Mouse (Mus musculus) midbrain, embryonic 10.5 days (tissue): Measurements from ENCODE around the gene Rad50. TPM values are rescaled to one million over a fixed set of nuclear protein-coding genes. Genes with fewer than 3 reads are reported as not detected.
A peak's percentile ranks its signal among the peaks of the same experiment; 100 is the strongest.

ENCODE experiments used
- DNase-seq: peaks from one replicate; pipeline ENCODE4 v3.0.0-alpha.2; 2017; ENCODE audit warnings: low spot score
- H3K27ac ChIP-seq: fragments of 300-500 bp; sonication (generic); replicated peaks from 2 replicates; pipeline ENCODE4 v1.5.1; 2016; ENCODE audit warnings: mild to moderate bottlenecking
- H3K27me3 ChIP-seq: fragments of 300-500 bp; sonication (generic); 2 replicates; pipeline ENCODE4 v1.6.1; 2016; ENCODE audit warnings: low read depth, mild to moderate bottlenecking; ENCODE audit not compliant: poor library complexity, severe bottlenecking
- H3K36me3 ChIP-seq: fragments of 300-500 bp; sonication (generic); 2 replicates; pipeline ENCODE4 v1.6.1; 2016; ENCODE audit warnings: mild to moderate bottlenecking, moderate library complexity
- H3K4me1 ChIP-seq: fragments of 300-500 bp; sonication (generic); 2 replicates; pipeline ENCODE4 v1.6.1; 2016
- H3K4me3 ChIP-seq: fragments of 300-500 bp; sonication (generic); 2 replicates; pipeline ENCODE4 v1.5.1; 2016; ENCODE audit warnings: mild to moderate bottlenecking, moderate library complexity
- H3K9me3 ChIP-seq: fragments of 300-500 bp; sonication (generic); replicated peaks from 2 replicates; pipeline ENCODE4 v1.6.1; 2016; ENCODE audit warnings: mild to moderate bottlenecking
- WGBS: fragments of 180-500 bp; shearing (Covaris S2); methylation state at CpG from one replicate; pipeline ENCODE4 v1.1.7; 2016; 5-methylcytosine and 5-hydroxymethylcytosine counted together
- polyA plus RNA-seq: library from polyadenylated mRNA; unstranded; fragments of >200 nt; fragmentation: Nextera tagmentation; extraction: Ambion mirVana; gene quantifications from 2 replicates; pipeline ENCODE4 v1.2.1, GENCODE M21; 2016

Rad50 gene
- polyA plus RNA-seq, 1 experiment from 2014 or later: 21.2 TPM

DNA sequence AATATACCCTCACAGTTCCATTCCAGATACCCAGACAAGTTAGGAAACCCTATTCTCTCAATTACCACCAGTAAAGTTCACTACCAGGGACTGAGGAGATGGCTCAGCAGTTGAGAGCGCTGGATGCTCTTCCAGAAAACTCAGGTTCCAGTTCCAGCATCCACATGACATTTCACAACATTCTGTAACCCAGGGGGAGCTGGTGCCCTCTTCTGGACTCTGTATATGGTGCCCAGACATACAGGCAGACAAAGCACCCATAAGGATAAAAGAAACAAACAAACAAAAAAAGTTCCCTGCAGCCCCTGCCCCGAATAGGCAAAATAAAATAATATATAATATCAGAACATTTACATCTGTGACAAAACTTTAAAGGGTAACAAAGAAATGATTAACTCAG, 27.3 kb upstream of the Rad50 start:
- Histone ChIP-seq H3K36me3 (no peaks in the 10 kb centered on the region), H3K4me3 (no peak overlapping the region), H3K27ac (no peak overlapping the region), H3K9me3 (no peaks in the 10 kb centered on the region), H3K4me1 (no peaks in the 10 kb centered on the region), H3K27me3 (no peaks in the 10 kb centered on the region)
- DNase-seq: no peak
- 84% methylated on average over 2 of the region's 2 CpGs for WGBS

DNA sequence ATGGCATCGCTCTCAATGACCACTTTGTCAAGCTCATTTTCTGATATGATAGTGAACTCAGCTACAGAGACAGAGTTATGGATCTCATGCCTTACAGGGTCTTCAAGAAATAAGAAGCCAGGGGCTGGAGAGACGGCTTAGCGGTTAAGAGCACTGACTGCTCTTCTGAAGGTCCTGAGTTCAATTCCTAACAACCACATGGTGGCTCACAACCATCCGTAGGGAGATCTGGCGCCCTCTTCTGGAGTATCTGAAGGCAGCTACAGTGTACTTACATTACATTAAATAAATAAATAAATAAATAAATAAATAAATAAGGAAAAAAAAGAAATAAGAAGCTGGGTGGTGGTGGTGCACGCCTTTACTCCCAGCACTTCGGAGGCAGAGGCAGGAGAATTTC, 26.7 kb upstream of the Rad50 start:
- Histone ChIP-seq H3K27me3 (no peaks in the 10 kb centered on the region), H3K4me1 (no peaks in the 10 kb centered on the region), H3K9me3 (no peaks in the 10 kb centered on the region), H3K36me3 (no peaks in the 10 kb centered on the region), H3K27ac (no peak overlapping the region), H3K4me3 (no peak overlapping the region)
- DNase-seq: no peak
- 89% methylated on average over 7 of the region's 7 CpGs for WGBS

GRCm38 (mm10) chr11:53732244-53732643, 25.1 kb upstream of the Rad50 start:
- 93% methylated on average over 8 of the region's 8 CpGs for WGBS
- H3K9me3 ChIP-seq: no peaks in the 10 kb centered on the region

GRCm38 (mm10) chr11:53731457-53731856, 24.3 kb upstream of the Rad50 start:
- no peak overlapping the region for H3K4me3 ChIP-seq
- H3K27ac ChIP-seq: no peak overlapping the region
- H3K36me3 ChIP-seq: no peaks in the 10 kb centered on the region
- no peaks in the 10 kb centered on the region for H3K27me3 ChIP-seq
- WGBS: 96% methylated on average over 7 of the region's 7 CpGs
- H3K9me3 ChIP-seq: no peaks in the 10 kb centered on the region
- H3K4me1 ChIP-seq: no peaks in the 10 kb centered on the region
- DNase-seq: no peak

More at GRCm38 (mm10) chr11:53732244-53732643, 25.1 kb upstream of the Rad50 start:
- H3K4me3 ChIP-seq: no peak overlapping the region
- no peaks in the 10 kb centered on the region for H3K27me3 ChIP-seq
- DNase-seq: no peak
- no peak overlapping the region for H3K27ac ChIP-seq
- H3K36me3 ChIP-seq: no peaks in the 10 kb centered on the region
- no peaks in the 10 kb centered on the region for H3K4me1 ChIP-seq

DNA sequence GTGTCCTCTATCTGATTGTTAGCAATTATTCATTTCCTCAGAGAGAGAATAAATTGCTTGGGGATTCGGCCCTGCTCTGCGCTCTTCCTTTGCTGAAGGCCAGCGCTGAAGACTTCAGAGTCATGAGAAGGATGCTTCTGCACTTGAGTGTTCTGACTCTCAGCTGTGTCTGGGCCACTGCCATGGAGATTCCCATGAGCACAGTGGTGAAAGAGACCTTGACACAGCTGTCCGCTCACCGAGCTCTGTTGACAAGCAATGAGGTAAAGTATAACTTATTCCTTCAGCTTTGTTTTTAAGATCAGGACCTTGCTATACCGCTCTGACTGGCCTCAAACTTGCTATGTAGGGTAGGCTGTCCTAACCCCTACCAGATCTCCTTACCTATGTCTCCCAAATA, 13.6 kb upstream of the Rad50 start, which contains the start of gene Il5:
Gene Il5, plus strand, starts transcription at position 80 of the 400 bp plus-strand sequence.
- WGBS: 90% methylated on average over 6 of the region's 6 CpGs
- no peaks in the 10 kb centered on the region for H3K9me3 ChIP-seq
- H3K27ac ChIP-seq: no peak within 1 kb of the TSS
- no peak within 1 kb of the TSS for H3K4me3 ChIP-seq
- no peak for DNase-seq
- H3K36me3 ChIP-seq: no peaks in the 10 kb centered on the region
- H3K4me1 ChIP-seq: no peaks in the 10 kb centered on the region
- no peaks in the 10 kb centered on the region for H3K27me3 ChIP-seq

GRCm38 (mm10) chr11:53719701-53720100, 12.6 kb upstream of the Rad50 start:
- no peak overlapping the region for H3K27ac ChIP-seq
- H3K9me3 ChIP-seq: no peaks in the 10 kb centered on the region
- H3K36me3 ChIP-seq: no peaks in the 10 kb centered on the region
- H3K4me1 ChIP-seq: no peaks in the 10 kb centered on the region
- H3K4me3 ChIP-seq: no peak overlapping the region
- no peaks in the 10 kb centered on the region for H3K27me3 ChIP-seq
- no peak for DNase-seq
- WGBS: 80% methylated on average over 1 of the region's 1 CpGs

GRCm38 (mm10) chr11:53707718-53708009, 545 bp upstream of the Rad50 start:
- Histone ChIP-seq H3K9me3 (no peaks in the 10 kb centered on the region), H3K36me3 (peaks cover 8% of the 10 kb centered on the region), H3K27ac (no peak overlapping the region), H3K27me3 (no peaks in the 10 kb centered on the region), H3K4me3 (peak overlapping the region; percentile 69), H3K4me1 (peaks cover 20% of the 10 kb centered on the region)
- no peak for DNase-seq
- WGBS: 80% methylated on average over 3 of the region's 3 CpGs

DNA sequence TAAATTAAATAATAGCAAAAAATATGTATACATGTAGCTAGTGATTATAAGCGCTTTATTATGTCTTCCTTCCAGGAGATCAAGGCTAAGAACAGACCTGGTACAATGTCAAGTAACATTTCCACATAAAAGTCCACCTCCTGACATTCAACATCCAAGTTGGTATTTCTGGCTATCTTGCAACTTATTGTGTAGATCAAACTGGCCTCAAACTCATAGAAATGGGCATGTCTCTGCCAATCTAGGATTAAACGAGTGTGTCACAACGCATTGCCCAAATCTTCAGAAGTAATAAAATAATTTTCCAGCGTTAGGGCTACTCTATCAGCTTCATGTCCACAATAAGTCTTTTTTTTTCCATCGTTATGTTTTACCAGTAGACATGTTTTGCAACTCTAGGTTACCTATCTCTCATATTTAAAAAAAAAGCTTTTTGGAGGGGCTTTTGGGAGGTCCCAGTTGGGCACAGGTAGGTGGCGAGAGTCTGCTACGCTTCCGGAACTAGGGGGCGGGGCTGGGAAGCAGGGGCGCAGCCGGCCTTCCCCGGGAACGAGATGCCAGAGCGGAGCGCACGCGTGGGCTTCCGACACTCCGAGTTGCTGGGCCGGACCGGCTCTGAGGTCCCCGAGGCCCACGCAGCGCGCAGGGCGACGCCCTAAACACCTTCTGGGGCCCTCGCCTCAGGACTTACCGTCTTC, 734 bp downstream of the Rad50 start:
- peak overlapping the region; percentile 69 for H3K4me3 ChIP-seq
- no peaks in the 10 kb centered on the region for H3K9me3 ChIP-seq
- peak overlapping the region; percentile 92 for H3K27ac ChIP-seq
- DNase-seq: no peak
- 7% methylated on average over 29 of the region's 29 CpGs for WGBS
- peaks cover 20% of the 10 kb centered on the region for H3K4me1 ChIP-seq
- peaks cover 14% of the 10 kb centered on the region for H3K36me3 ChIP-seq
- no peaks in the 10 kb centered on the region for H3K27me3 ChIP-seq

- Histone ChIP-seq H3K36me3 (peaks cover 63% of the 10 kb centered on the region), H3K4me3 (no peak overlapping the region), H3K4me1 (no peaks in the 10 kb centered on the region), H3K9me3 (no peaks in the 10 kb centered on the region), H3K27ac (no peak overlapping the region), H3K27me3 (no peaks in the 10 kb centered on the region)
- 92% methylated on average over 4 of the region's 4 CpGs for WGBS
- no peak for DNase-seq
These were observed 7.8 kb downstream of the Rad50 start for GRCm38 (mm10) chr11:53699351-53699750.

DNA sequence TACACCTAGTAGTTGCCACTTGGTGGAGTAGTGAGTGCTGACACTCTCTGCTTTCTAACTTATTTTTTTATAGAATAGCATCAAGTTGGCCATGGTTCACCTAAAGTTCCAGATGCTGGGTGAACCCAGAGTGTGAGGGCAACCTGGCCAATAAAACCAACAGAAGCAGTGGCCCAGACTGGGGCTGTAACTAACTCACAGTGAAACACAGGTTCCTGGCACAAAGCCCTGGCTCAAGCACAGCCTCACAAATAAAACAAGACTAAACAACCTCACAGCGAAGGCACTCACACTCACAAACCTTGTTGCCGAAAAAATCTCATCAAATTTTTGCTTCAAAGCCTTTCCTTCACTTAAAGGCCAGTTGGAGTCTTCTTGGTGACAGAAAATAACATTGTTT, 8.6 kb downstream of the Rad50 start:
- Histone ChIP-seq H3K27ac (no peak overlapping the region), H3K4me1 (no peaks in the 10 kb centered on the region), H3K4me3 (no peak overlapping the region), H3K36me3 (peaks cover 69% of the 10 kb centered on the region), H3K9me3 (no peaks in the 10 kb centered on the region), H3K27me3 (no peaks in the 10 kb centered on the region)
- 93% methylated on average over 2 of the region's 2 CpGs for WGBS
- DNase-seq: no peak

GRCm38 (mm10) chr11:53691979-53692378, 15.1 kb downstream of the Rad50 start:
- whole genome bisulfite sequencing: 57% methylated on average over 10 of the region's 10 CpGs
- Histone ChIP-seq H3K27me3 (no peaks in the 10 kb centered on the region), H3K27ac (peak overlapping the region; percentile 74), H3K4me1 (peaks cover 7% of the 10 kb centered on the region), H3K36me3 (peaks cover 55% of the 10 kb centered on the region), H3K4me3 (no peak overlapping the region), H3K9me3 (no peaks in the 10 kb centered on the region)
- peak; percentile 32 for DNase-seq

- no peak for DNase-seq
- Histone ChIP-seq H3K27ac (no peak overlapping the region), H3K9me3 (no peaks in the 10 kb centered on the region), H3K4me3 (no peak overlapping the region), H3K4me1 (no peaks in the 10 kb centered on the region), H3K36me3 (peaks cover 71% of the 10 kb centered on the region), H3K27me3 (no peaks in the 10 kb centered on the region)
- 95% methylated on average over 9 of the region's 9 CpGs for WGBS
These were observed 24.1 kb downstream of the Rad50 start for GRCm38 (mm10) chr11:53682994-53683530.

DNA sequence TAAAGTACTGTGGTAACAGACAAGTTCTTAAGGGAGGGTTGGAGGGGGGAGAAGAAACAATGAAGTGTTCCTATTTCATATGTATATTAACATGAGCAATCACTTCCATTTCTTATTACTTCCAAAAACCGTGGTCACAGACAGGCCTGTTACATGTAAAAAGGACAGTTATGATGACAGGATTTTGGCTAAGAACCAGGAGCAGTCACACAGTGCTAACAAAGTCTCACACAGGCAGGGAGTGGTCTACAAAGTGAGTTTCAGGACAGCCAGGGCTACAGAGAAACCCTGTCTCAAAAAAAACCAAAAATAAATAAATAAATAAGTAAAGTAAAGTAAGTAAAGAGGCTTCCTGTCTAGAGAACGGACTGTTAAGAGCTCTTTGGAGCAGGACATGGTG, 24.9 kb downstream of the Rad50 start:
- Histone ChIP-seq H3K27ac (no peak overlapping the region), H3K36me3 (peaks cover 75% of the 10 kb centered on the region), H3K4me3 (no peak overlapping the region), H3K9me3 (no peaks in the 10 kb centered on the region), H3K4me1 (no peaks in the 10 kb centered on the region), H3K27me3 (no peaks in the 10 kb centered on the region)
- WGBS: 90% methylated on average over 2 of the region's 2 CpGs
- no peak for DNase-seq
